Mouse (Mus musculus): ENCODE results near the gene Thumpd2.

DNA sequence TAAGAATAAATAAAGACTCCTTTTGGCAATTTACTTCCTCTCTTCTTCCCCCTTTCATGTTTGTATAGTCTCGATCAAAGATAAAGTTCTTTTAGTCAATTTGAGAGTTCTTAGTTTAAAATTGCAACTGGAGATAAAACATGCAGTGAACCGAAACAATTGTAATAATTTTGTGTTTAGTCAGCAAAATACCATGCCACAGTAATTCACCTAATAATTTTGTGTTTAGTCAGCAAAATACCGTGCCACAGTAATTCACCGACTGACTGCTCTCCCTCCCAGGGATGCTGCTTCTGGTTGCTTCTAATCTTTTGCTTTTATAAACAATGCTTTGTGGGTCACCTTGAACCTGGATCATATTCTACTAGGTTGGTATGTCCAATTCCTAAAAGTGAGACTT lies 22.9 kb upstream of the Thumpd2 start:
- no peak for TF ChIP-seq CTCF (IDR thresholded peaks at IDR 0.05; ENCODE audit: control insufficient read depth, insufficient read depth, low read length)
- TF ChIP-seq POLR2A (IDR thresholded peaks at IDR 0.05; ENCODE audit: borderline replicate concordance, control insufficient read depth, low read depth, low read length) = no peak
